Mouse (Mus musculus): Measurements from ENCODE around the gene Rnf4. TPM values are rescaled to one million over a fixed set of nuclear protein-coding genes. Genes with fewer than 3 reads are reported as not detected.

The Rnf4 gene
- polyA plus RNA-seq, 1 experiment from 2014 or later = 132 TPM

DNA sequence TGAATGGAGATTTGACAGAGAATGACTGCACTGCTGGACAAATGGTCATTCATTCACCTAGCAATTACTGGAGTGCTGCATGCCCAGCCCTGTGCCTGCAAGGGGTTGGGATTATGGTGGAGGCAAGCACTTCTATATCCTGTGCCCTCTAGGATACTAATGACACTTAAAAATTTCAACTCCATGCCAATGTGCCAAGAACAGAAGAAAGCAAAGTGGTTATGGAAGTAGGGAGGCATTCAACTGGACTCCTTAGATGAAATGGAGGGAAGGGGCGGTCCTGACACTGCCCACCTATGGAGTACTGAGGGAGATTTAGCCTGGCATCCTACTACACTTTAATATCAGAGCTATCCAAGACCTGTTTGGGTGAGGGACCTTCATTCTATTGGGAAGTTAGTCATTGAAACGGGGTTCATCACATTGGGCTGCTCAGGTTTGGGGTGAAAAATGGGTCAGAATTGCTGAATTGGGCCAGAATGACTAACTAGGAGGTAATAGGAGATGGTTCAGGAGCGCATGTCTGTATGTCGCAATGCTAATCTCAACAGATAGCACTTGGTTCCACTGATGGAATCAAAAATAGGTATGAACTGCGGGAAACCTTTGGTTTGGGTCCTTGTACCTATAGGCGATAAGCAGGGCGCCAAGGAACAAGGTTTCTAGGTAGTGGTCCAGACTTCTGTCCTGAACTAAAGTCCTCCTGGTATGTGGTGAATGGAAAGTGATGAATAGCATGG is 32.6 kb downstream of the Rnf4 start:
- Histone ChIP-seq H3K4me3 (ENCODE audit: low read length) (peak overlapping the region; percentile 94), H3K27ac (ENCODE audit: low read depth, low read length) (peak overlapping the region; percentile 91), H3K36me3 (ENCODE audit: control insufficient read depth, insufficient read depth, low read length) (no peaks in the 10 kb centered on the region), H3K9ac (ENCODE audit: low read depth, low read length) (peak overlapping the region; percentile 77), H3K4me1 (ENCODE audit: control insufficient read depth, insufficient read depth, low read depth, low read length) (peaks cover 16% of the 10 kb centered on the region), H3K4me2 (ENCODE audit: low read length) (peak overlapping the region; percentile 74), H3K9me3 (ENCODE audit: control insufficient read depth, low read length) (no peaks in the 10 kb centered on the region), H3K27me3 (replicated peaks; ENCODE audit: control insufficient read depth, insufficient read depth, low read length) (no peaks in the 10 kb centered on the region)
- ATAC-seq = no peak
- 73% methylated on average over 7 of the region's 7 CpGs for WGBS

DNA sequence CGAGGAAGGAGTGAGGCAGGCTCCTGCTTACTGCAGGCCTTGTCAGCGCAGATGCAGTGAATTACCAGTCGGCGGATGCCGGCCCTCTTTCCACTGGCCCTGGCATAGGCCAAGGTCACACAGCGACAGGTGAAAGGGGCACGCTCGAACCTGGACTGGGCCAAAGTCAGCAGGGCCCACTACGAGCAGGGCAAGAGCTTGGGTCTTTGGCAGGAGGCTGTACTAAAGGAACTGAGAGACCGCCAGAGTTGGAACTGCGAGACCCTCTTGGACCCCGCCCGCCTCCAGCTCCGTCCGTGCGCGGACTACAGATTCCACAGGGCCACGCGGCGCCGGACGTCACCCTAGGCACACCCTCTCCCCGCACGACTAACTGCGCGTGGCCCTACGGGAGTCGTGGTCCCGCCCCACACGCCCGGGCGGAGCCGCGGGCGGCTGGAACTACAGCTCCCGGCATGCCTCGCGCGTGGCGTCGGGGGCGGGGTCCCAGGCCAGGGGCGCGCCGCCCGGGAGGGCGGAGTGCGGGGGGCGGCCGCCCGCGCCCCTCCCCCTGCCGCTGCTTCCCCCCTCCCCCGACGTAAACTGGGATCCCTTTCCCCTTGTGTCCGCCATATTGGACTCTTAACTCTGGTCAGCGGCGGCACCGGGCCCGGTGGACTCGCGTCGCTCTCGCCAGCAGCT is 33.4 kb downstream of the Rnf4 start, which contains the start of gene Fam193a:
Gene Fam193a (plus strand): TSS at position 593 of the 681 bp plus-strand sequence.
- Histone ChIP-seq H3K9ac (ENCODE audit: low read depth, low read length) (peak within 1 kb of the TSS; percentile 97), H3K4me3 (ENCODE audit: low read length) (peak within 1 kb of the TSS; percentile 94), H3K27me3 (replicated peaks; ENCODE audit: control insufficient read depth, insufficient read depth, low read length) (no peaks in the 10 kb centered on the region), H3K9me3 (ENCODE audit: control insufficient read depth, low read length) (no peaks in the 10 kb centered on the region), H3K4me2 (ENCODE audit: low read length) (peak within 1 kb of the TSS; percentile 74), H3K4me1 (ENCODE audit: control insufficient read depth, insufficient read depth, low read depth, low read length) (peaks cover 16% of the 10 kb centered on the region), H3K36me3 (ENCODE audit: control insufficient read depth, insufficient read depth, low read length) (no peaks in the 10 kb centered on the region), H3K27ac (ENCODE audit: low read depth, low read length) (peak within 1 kb of the TSS; percentile 91)
- peak; percentile 100 for ATAC-seq
- WGBS = under 1% methylated on average over 41 of the region's 64 CpGs

DNA sequence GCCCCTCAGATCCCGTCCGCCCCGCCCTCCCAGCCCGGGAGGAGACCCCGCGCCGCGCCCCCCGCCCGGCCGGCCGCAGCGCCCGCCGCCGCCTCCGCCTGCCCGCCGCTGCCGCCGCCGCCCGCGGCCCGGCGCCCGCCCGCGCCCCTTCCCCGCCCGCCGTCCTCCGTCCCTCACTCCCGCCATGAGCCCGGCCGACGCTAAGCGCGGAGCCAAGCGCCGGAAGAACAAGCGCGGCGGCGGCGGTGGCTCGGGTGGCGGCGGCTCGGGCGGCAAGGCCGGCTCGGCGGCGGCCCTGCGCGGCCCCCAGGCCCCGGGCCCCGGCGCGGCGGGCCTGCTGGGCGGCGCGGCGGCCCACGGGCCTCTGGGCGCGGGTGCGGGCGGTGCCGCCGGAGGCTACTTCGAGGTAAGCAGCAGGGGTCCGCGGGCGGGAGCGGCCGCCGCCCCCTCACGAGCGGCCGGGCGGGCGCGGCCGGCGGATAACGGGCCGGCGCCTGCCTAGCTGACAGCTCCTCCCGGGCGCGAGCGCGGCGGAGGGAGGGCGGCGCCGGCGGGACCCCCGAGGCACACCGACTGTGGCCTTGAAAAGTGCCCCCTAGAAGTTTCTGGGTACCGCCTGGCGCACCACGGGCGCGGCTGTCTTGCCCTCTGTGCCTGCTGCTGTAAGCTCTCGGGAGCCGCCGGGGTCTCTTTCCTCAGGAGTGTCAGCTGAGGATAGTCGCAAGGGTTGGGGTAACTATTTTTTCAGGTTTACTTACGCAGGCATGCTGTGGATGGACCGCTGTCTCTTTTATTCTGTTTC is 34.1 kb downstream of the Rnf4 start:
- Histone ChIP-seq H3K9me3 (ENCODE audit: control insufficient read depth, low read length) (no peaks in the 10 kb centered on the region), H3K9ac (ENCODE audit: low read depth, low read length) (peak overlapping the region; percentile 97), H3K27me3 (replicated peaks; ENCODE audit: control insufficient read depth, insufficient read depth, low read length) (no peaks in the 10 kb centered on the region), H3K4me2 (ENCODE audit: low read length) (peak overlapping the region; percentile 55), H3K27ac (ENCODE audit: low read depth, low read length) (peak overlapping the region; percentile 87), H3K4me1 (ENCODE audit: control insufficient read depth, insufficient read depth, low read depth, low read length) (peaks cover 16% of the 10 kb centered on the region), H3K4me3 (ENCODE audit: low read length) (peak overlapping the region; percentile 94), H3K36me3 (ENCODE audit: control insufficient read depth, insufficient read depth, low read length) (no peaks in the 10 kb centered on the region)
- under 1% methylated on average over 45 of the region's 114 CpGs for WGBS
- ATAC-seq = no peak

DNA sequence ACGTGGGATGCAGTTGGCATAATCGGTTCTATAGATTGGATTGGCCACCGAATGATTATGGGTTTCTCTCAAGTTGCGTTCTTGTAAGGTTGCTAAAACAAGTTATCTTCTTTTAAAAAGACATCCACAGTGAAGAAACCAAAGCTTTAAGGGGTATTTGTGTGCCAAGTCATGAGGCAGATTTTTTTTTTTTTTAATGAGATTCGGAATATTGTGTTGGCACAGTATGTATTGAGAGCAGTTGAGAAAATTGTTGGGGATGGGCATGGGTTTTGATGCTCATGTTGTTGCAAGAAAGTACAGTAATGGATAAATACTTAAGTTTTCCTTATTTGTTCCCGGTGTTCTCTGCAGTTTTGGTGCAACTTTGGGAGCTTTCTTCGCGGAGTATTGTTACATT is 34.8 kb downstream of the Rnf4 start:
- H3K4me1 ChIP-seq (ENCODE audit: control insufficient read depth, insufficient read depth, low read depth, low read length) = peaks cover 16% of the 10 kb centered on the region
- peak overlapping the region; percentile 94 for H3K4me3 ChIP-seq (ENCODE audit: low read length)
- no peaks in the 10 kb centered on the region for H3K27me3 ChIP-seq (replicated peaks; ENCODE audit: control insufficient read depth, insufficient read depth, low read length)
- H3K27ac ChIP-seq (ENCODE audit: low read depth, low read length) = no peak overlapping the region
- H3K9ac ChIP-seq (ENCODE audit: low read depth, low read length) = peak overlapping the region; percentile 97
- 31% methylated on average over 8 of the region's 8 CpGs for WGBS
- H3K36me3 ChIP-seq (ENCODE audit: control insufficient read depth, insufficient read depth, low read length) = no peaks in the 10 kb centered on the region
- ATAC-seq = no peak
- no peaks in the 10 kb centered on the region for H3K9me3 ChIP-seq (ENCODE audit: control insufficient read depth, low read length)
- H3K4me2 ChIP-seq (ENCODE audit: low read length) = peak overlapping the region; percentile 55

DNA sequence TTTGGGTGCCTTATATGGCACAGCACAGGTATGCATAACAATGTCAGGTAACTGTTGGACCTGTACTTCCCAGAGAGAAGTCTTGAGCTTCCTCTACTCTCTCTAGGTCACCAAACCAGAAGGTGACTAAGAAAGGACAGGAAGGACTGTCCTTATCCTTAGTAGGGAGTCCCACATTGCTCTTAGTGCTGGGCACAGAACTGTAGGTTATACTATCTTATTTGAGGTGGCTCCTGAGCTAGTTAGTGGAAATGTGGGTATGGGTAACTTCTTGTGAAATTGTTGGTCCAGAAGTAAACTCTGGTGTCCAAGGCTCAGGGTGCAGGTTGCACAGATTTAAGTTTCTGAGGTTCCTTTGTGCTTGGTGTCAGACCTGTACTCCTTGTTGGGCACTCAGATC is 36.1 kb downstream of the Rnf4 start:
- H3K9me3 ChIP-seq (ENCODE audit: control insufficient read depth, low read length) = no peaks in the 10 kb centered on the region
- no peaks in the 10 kb centered on the region for H3K27me3 ChIP-seq (replicated peaks; ENCODE audit: control insufficient read depth, insufficient read depth, low read length)
- no peak for ATAC-seq
- no peak overlapping the region for H3K9ac ChIP-seq (ENCODE audit: low read depth, low read length)
- H3K36me3 ChIP-seq (ENCODE audit: control insufficient read depth, insufficient read depth, low read length) = no peaks in the 10 kb centered on the region
- H3K4me3 ChIP-seq (ENCODE audit: low read length) = no peak overlapping the region
- H3K4me2 ChIP-seq (ENCODE audit: low read length) = peak overlapping the region; percentile 31
- peaks cover 16% of the 10 kb centered on the region for H3K4me1 ChIP-seq (ENCODE audit: control insufficient read depth, insufficient read depth, low read depth, low read length)
- H3K27ac ChIP-seq (ENCODE audit: low read depth, low read length) = no peak overlapping the region

DNA sequence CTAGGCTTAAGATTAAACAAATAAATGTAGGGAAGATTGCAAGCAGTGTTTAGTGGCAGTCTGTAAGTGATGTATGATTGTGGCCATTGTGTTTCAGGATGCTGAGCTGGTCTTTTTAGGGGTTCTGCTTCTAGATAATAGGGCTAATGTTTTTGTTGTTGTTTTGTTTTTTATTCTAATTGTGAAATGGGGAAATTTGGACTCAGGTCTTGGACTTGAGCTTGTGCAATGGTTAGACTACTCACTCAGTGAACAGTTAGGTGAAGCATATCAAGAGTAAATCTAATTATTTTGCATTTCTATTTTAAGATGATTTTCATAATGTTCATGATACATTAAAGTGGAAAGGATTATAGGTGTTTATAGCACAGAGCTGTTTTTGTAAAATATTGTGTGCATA is 36.5 kb downstream of the Rnf4 start:
- no peak for ATAC-seq
- Histone ChIP-seq H3K27ac (ENCODE audit: low read depth, low read length) (no peak overlapping the region), H3K4me2 (ENCODE audit: low read length) (no peak overlapping the region), H3K4me1 (ENCODE audit: control insufficient read depth, insufficient read depth, low read depth, low read length) (peaks cover 16% of the 10 kb centered on the region), H3K4me3 (ENCODE audit: low read length) (no peak overlapping the region), H3K36me3 (ENCODE audit: control insufficient read depth, insufficient read depth, low read length) (no peaks in the 10 kb centered on the region), H3K27me3 (replicated peaks; ENCODE audit: control insufficient read depth, insufficient read depth, low read length) (no peaks in the 10 kb centered on the region), H3K9ac (ENCODE audit: low read depth, low read length) (no peak overlapping the region), H3K9me3 (ENCODE audit: control insufficient read depth, low read length) (no peaks in the 10 kb centered on the region)

DNA sequence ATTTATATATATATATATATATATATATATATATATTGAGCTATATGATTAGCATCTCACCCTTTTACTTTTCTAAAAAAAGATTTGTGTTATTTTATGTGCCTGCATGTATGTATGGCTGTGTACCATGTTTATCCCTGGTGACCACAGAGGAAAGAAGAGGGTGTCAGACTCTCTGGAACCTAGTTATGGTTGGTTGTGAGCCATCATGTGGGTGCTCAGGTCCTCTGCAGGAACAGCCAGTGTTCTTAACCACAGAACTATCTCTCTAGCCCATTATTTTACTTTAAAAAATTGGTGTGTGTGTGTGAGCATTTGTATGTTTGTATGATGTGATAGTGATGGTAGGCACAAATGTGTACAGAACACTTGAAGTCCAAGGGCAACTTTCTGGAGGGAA is 42.7 kb downstream of the Rnf4 start:
- no peaks in the 10 kb centered on the region for H3K27me3 ChIP-seq (replicated peaks; ENCODE audit: control insufficient read depth, insufficient read depth, low read length)
- H3K4me1 ChIP-seq (ENCODE audit: control insufficient read depth, insufficient read depth, low read depth, low read length) = peaks cover 2% of the 10 kb centered on the region; the same call in 1 of the 2 replicates
- no peak for ATAC-seq
- no peak overlapping the region for H3K27ac ChIP-seq (ENCODE audit: low read depth, low read length)
- H3K4me3 ChIP-seq (ENCODE audit: low read length) = no peak overlapping the region
- H3K36me3 ChIP-seq (ENCODE audit: control insufficient read depth, insufficient read depth, low read length) = no peaks in the 10 kb centered on the region
- no peaks in the 10 kb centered on the region for H3K9me3 ChIP-seq (ENCODE audit: control insufficient read depth, low read length)
- no peak overlapping the region for H3K4me2 ChIP-seq (ENCODE audit: low read length)
- H3K9ac ChIP-seq (ENCODE audit: low read depth, low read length) = no peak overlapping the region

DNA sequence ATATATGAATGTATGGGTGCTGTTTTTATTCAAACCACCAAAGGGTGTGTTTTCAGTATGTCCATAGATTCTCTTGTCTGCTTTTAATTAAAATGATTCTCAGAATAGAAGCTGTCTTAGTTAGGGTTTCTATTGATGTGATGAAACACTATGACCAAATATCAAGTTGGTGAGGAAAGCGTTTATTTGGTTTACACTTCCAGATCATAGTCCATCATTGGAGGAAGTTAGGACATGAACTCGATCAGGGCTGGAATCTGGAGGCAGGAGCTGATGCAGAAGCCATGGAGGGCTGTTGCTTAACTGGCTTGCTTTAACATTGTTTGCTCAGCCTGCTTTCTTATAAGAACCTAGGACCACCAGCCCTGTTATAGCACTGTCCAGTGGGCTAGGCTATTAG is 45.6 kb downstream of the Rnf4 start:
- Histone ChIP-seq H3K36me3 (ENCODE audit: control insufficient read depth, insufficient read depth, low read length) (no peaks in the 10 kb centered on the region), H3K27me3 (replicated peaks; ENCODE audit: control insufficient read depth, insufficient read depth, low read length) (no peaks in the 10 kb centered on the region), H3K9me3 (ENCODE audit: control insufficient read depth, low read length) (no peaks in the 10 kb centered on the region), H3K4me3 (ENCODE audit: low read length) (no peak overlapping the region), H3K4me1 (ENCODE audit: control insufficient read depth, insufficient read depth, low read depth, low read length) (peaks cover 2% of the 10 kb centered on the region; the same call in 1 of the 2 replicates), H3K9ac (ENCODE audit: low read depth, low read length) (no peak overlapping the region), H3K27ac (ENCODE audit: low read depth, low read length) (no peak overlapping the region), H3K4me2 (ENCODE audit: low read length) (no peak overlapping the region)
- no peak for ATAC-seq
- WGBS = 94% methylated on average over 2 of the region's 2 CpGs

DNA sequence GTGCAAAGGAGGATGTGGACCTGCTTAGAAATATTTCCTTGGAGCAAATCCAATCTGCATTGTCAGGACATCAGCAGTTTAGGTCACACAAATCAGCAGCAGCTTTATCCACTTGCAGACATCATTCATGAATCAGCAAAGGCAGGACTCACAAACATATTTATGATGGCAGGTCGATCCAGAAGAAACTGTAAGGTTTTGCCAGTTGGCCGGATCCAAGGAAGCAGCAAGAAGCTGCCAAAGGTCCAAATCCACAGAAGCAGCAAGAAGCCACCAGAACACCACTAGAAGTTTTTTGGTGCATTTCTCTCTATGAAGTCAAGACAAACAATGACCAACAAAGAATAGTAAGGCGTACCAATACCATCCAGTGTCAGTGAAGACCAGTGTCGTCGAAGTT is 49.5 kb downstream of the Rnf4 start:
- Histone ChIP-seq H3K27ac (ENCODE audit: low read depth, low read length) (no peak overlapping the region), H3K27me3 (replicated peaks; ENCODE audit: control insufficient read depth, insufficient read depth, low read length) (no peaks in the 10 kb centered on the region), H3K4me2 (ENCODE audit: low read length) (no peak overlapping the region), H3K9me3 (ENCODE audit: control insufficient read depth, low read length) (no peaks in the 10 kb centered on the region), H3K4me1 (ENCODE audit: control insufficient read depth, insufficient read depth, low read depth, low read length) (no peaks in the 10 kb centered on the region), H3K36me3 (ENCODE audit: control insufficient read depth, insufficient read depth, low read length) (no peaks in the 10 kb centered on the region), H3K4me3 (ENCODE audit: low read length) (no peak overlapping the region), H3K9ac (ENCODE audit: low read depth, low read length) (no peak overlapping the region)
- WGBS = 97% methylated on average over 5 of the region's 5 CpGs
- ATAC-seq = no peak
